Mouse (Mus musculus): Measurements from ENCODE around the gene Dek. TPM values are rescaled to one million over a fixed set of nuclear protein-coding genes. Genes with fewer than 3 reads are reported as not detected.

Dek gene
- polyA plus RNA-seq, 1 experiment from 2014 or later = 142 TPM

DNA sequence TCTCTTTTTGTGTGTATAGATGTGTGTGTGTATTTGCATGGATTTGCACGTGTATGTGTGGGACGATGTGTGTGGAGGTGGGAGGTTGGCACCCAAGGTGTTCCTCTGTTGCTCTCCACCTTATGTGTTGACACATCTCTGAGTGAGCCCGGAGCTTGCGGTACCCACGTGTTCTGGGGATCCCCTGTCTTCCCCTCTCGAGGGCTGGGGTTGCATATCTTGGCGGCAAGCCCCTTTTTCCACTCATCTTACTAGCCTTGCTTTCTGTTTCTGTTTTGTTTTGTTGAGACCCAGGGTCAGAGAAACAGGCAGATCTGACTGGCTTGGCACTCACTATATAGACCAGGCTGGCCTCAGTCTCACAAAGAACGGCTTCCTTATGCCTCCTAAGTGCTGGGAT, 27.1 kb upstream of the Dek start:
- Histone ChIP-seq H3K36me3 (no peaks in the 10 kb centered on the region), H3K4me1 (replicated peaks) (no peaks in the 10 kb centered on the region), H3K4me3 (no peak overlapping the region), H3K4me2 (no peak overlapping the region), H3K9me3 (0 out of 2 replicates have a peak, but pooled peaks cover 5% of the 10 kb centered on the region), H3K27me3 (no peaks in the 10 kb centered on the region), H3K27ac (no peak overlapping the region), H3K9ac (no peak overlapping the region)
- WGBS = 91% methylated on average over 8 of the region's 8 CpGs
- ATAC-seq (ENCODE audit: low FRiP score) = no peak

DNA sequence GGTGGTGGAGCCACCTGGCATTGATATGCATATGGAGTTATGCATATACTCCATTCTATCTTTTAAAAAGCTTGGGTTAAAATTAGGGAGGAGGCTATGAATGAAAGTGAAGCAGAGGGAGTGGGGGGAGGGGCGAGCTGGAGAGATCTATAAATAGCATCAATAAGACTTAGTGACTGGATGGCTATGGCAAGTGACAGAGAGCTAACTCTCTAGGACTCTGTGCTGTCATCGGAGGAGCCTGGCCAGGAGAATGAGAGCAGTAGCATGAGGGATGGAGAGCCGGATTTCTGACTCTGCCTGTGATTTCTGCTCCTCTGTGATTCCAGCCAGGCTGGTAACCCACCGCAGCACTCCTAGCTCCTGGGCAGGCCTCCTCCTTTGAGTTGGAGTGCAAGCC, 23.1 kb upstream of the Dek start:
- Histone ChIP-seq H3K4me2 (no peak overlapping the region), H3K4me1 (replicated peaks) (no peaks in the 10 kb centered on the region), H3K36me3 (no peaks in the 10 kb centered on the region), H3K9me3 (0 out of 2 replicates have a peak, but pooled peaks cover 5% of the 10 kb centered on the region), H3K27ac (no peak overlapping the region), H3K27me3 (peaks cover 3% of the 10 kb centered on the region; the same call in 1 of the 2 replicates), H3K9ac (no peak overlapping the region), H3K4me3 (no peak overlapping the region)
- no peak for ATAC-seq (ENCODE audit: low FRiP score)
- WGBS = 69% methylated on average over 4 of the region's 4 CpGs

DNA sequence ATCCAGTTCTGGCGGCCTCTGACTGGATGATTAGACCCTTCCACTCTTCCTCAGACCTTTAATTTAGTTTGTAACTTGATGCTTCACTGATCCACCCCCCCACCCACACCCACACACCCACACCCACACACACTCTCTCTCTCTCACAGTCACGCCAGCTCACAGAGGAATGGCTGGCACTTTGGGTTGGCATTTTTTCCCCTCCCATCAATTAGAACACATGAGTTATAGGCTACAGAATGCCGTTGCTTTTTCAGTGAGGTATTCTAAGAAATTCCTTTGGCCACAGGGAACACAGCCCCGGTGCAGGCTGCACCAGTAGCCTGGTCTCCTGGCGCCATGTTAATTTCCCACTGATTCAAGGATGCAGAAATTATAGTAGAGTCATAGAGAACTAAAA, 19.6 kb upstream of the Dek start:
- 74% methylated on average over 5 of the region's 5 CpGs for WGBS
- ATAC-seq (ENCODE audit: low FRiP score) = no peak
- H3K36me3 ChIP-seq = no peaks in the 10 kb centered on the region
- H3K4me1 ChIP-seq (replicated peaks) = peaks cover 16% of the 10 kb centered on the region
- no peaks in the 10 kb centered on the region for H3K9me3 ChIP-seq
- H3K9ac ChIP-seq = no peak overlapping the region
- H3K27me3 ChIP-seq = peaks cover 36% of the 10 kb centered on the region
- H3K27ac ChIP-seq = no peak overlapping the region
- no peak overlapping the region for H3K4me3 ChIP-seq
- no peak overlapping the region for H3K4me2 ChIP-seq

DNA sequence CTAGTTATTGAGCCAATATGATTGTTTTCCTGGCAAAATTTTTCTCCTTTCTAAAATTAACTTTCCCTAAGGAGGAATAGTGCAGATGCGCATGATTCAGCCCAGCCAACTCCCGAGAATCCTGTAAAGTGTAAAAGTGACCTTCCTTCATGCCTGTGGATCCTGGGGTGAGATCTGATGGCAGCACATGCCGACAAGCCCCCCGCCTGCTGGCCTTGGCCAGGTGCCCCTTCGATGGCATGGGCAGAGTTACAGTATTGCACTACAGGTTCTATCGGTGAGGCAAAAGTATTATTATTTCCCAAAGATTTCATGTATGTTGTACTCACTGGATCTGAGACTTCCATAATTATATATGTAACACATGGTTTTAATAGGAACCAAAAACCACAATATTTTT, 19.0 kb upstream of the Dek start:
- H3K36me3 ChIP-seq = no peaks in the 10 kb centered on the region
- H3K27ac ChIP-seq = no peak overlapping the region
- ATAC-seq (ENCODE audit: low FRiP score) = no peak
- peaks cover 16% of the 10 kb centered on the region for H3K4me1 ChIP-seq (replicated peaks)
- peaks cover 40% of the 10 kb centered on the region for H3K27me3 ChIP-seq
- WGBS = 83% methylated on average over 6 of the region's 6 CpGs
- no peaks in the 10 kb centered on the region for H3K9me3 ChIP-seq
- H3K9ac ChIP-seq = no peak overlapping the region
- H3K4me3 ChIP-seq = no peak overlapping the region
- no peak overlapping the region for H3K4me2 ChIP-seq

DNA sequence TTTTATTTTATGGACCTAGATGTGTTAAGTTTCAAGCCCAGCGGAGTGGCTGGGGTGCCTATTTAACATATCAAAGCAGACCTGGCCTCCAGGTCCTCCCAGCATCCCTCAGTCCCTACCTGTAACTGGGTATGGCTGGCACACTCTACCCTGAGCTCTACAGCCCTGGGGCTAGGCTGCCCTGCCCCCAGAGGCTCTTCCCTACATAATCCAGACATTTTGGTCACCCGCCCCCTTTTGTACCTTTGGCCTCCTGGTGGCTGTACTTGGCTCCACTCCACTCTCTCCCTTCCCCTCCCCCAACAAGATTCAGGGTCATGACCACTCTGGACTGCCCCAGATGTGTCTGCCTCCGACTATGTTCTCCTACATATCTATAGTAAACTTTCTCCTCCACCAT, 18.4 kb upstream of the Dek start:
- no peak overlapping the region for H3K4me2 ChIP-seq
- no peaks in the 10 kb centered on the region for H3K9me3 ChIP-seq
- H3K4me1 ChIP-seq (replicated peaks) = peaks cover 16% of the 10 kb centered on the region
- WGBS = 52% methylated on average over 3 of the region's 3 CpGs
- ATAC-seq (ENCODE audit: low FRiP score) = no peak
- H3K27me3 ChIP-seq = peaks cover 43% of the 10 kb centered on the region
- H3K9ac ChIP-seq = no peak overlapping the region
- no peak overlapping the region for H3K4me3 ChIP-seq
- H3K36me3 ChIP-seq = no peaks in the 10 kb centered on the region
- no peak overlapping the region for H3K27ac ChIP-seq

DNA sequence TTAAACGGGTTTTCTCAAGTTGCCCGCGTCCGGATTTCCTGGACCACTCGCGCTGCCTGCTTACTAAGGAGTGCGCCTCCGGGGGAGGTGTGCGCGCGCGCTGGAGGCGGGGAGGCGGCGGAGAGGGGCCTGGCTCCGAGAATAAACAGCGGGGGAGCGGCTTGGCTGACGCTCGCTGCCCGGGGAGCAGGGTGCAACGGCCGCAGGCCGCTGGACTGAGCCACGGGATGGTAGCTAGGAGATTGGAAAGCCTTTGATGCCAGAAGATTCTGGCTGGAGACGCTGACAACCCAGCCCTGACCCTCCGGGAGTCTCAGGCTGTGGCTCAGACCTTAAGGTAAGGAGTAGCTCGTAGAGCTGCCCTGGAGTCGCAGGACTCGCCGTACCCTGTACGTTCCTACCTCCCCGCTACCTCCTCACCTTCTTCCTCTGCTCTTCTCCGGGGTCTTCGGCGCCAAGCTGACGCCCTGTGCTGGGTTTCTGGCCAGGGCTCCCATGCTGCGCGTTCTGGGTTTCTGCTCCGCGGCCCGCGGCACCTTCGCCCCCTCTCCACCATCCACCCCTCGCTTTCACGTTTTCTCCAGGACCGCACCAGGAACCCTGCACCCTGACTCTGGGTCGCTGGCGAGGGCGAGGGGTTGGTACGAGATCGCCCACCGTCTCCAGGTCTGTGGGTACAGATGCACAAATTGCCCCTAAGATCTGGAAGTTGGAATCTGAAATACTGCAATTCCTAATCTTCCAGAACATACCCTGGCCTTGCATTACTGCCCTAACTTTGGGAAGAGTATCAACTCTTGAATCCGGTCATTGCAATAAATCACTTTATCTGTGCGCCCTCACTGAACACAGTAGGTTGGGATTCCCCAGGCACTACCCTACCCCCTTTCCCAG, 16.8 kb upstream of the Dek start, which contains the start of gene Rnf144b:
TSS of gene Rnf144b (plus strand) at position 120 of the 894 bp plus-strand sequence.
- H3K27ac ChIP-seq = no peak within 1 kb of the TSS
- peaks cover 43% of the 10 kb centered on the region for H3K27me3 ChIP-seq
- H3K4me3 ChIP-seq = peak within 1 kb of the TSS; percentile 59
- ATAC-seq (ENCODE audit: low FRiP score) = no peak
- peak within 1 kb of the TSS; percentile 76 for H3K9ac ChIP-seq
- H3K9me3 ChIP-seq = no peaks in the 10 kb centered on the region
- H3K4me1 ChIP-seq (replicated peaks) = peaks cover 16% of the 10 kb centered on the region
- 1% methylated on average over 55 of the region's 55 CpGs for WGBS
- H3K4me2 ChIP-seq = peak within 1 kb of the TSS; percentile 99
- no peaks in the 10 kb centered on the region for H3K36me3 ChIP-seq

DNA sequence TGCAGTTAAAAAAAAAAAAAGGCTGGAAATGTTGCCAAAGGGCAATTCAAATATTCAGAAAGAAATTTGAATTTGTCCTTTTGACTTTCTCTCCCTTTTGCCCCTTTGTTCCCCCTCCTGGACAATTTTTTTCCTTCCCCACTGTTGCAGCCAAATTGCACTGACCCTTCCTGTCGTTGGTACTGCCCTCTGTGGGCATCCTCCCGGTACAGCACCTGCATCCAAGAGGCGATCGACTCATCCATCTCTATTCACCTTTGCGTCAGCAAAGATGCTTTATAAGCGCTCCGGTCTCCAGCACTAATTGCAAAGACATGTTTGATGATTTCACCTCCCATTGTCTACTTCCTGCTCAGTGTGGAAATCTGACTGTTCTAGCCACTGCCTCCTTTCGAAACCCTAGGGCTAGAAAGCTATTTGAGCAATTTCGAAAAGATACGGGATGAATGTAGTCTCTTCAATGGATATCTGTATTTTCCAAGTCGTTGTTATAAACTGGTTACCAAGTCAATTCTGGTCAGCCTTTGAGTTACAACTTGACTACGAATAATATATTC, 15.4 kb upstream of the Dek start:
- H3K9ac ChIP-seq = no peak overlapping the region
- no peak for ATAC-seq (ENCODE audit: low FRiP score)
- H3K27ac ChIP-seq = no peak overlapping the region
- H3K9me3 ChIP-seq = no peaks in the 10 kb centered on the region
- peak overlapping the region; percentile 59; the same call in 1 of the 2 replicates for H3K4me3 ChIP-seq
- no peaks in the 10 kb centered on the region for H3K36me3 ChIP-seq
- peak overlapping the region; percentile 99 for H3K4me2 ChIP-seq
- 37% methylated on average over 12 of the region's 12 CpGs for WGBS
- H3K27me3 ChIP-seq = peaks cover 43% of the 10 kb centered on the region
- H3K4me1 ChIP-seq (replicated peaks) = peaks cover 16% of the 10 kb centered on the region

DNA sequence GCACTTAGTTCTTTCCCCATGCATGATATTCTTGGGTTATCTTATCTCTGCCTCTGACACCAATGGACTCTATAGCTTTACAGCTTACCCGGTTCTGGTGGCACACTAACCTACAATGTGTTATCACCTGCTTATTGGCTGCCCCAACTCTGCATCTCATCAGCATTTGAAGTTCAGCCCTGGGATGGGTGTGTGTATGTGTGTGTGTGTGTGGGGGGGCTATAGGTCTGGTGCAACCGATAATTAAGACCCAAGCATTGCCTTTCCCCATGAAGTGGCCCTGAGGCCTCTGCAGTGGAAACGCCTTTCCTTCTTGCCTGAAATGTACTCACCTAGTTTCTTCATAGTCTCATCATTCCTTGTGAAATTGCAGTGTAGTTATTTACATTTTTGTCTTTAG, 10.0 kb upstream of the Dek start:
- no peak overlapping the region for H3K27ac ChIP-seq
- ATAC-seq (ENCODE audit: low FRiP score) = no peak
- no peak overlapping the region for H3K4me2 ChIP-seq
- peaks cover 11% of the 10 kb centered on the region; the same call in 1 of the 2 replicates for H3K27me3 ChIP-seq
- no peak overlapping the region for H3K4me3 ChIP-seq
- H3K9ac ChIP-seq = no peak overlapping the region
- H3K36me3 ChIP-seq = no peaks in the 10 kb centered on the region
- WGBS = 92% methylated on average over 3 of the region's 3 CpGs
- no peaks in the 10 kb centered on the region for H3K9me3 ChIP-seq
- no peaks in the 10 kb centered on the region for H3K4me1 ChIP-seq (replicated peaks)

DNA sequence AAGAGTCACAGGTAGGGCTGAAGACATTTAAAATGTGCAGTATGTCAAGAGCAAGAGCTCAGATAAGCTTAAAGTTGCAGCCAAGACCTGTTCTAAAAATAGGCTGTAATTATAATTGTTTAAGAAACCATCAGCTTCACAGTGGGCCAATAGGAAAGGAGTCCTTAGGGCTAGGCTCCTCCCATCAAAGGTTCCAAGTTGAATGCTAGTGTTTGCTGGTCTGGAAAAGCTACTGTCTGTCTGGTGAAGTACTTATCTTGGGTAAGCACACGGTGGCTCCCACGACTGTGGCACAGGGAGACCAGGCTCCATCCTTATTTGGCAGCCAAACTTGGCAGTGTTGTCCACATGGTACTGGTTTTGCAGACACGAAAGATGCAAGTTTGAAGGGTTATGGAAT, 6.9 kb upstream of the Dek start:
- no peak overlapping the region for H3K27ac ChIP-seq
- no peak overlapping the region for H3K9ac ChIP-seq
- no peaks in the 10 kb centered on the region for H3K36me3 ChIP-seq
- H3K4me2 ChIP-seq = no peak overlapping the region
- ATAC-seq (ENCODE audit: low FRiP score) = no peak
- H3K4me1 ChIP-seq (replicated peaks) = no peaks in the 10 kb centered on the region
- WGBS = 80% methylated on average over 3 of the region's 3 CpGs
- no peak overlapping the region for H3K4me3 ChIP-seq
- no peaks in the 10 kb centered on the region for H3K9me3 ChIP-seq
- H3K27me3 ChIP-seq = no peaks in the 10 kb centered on the region

DNA sequence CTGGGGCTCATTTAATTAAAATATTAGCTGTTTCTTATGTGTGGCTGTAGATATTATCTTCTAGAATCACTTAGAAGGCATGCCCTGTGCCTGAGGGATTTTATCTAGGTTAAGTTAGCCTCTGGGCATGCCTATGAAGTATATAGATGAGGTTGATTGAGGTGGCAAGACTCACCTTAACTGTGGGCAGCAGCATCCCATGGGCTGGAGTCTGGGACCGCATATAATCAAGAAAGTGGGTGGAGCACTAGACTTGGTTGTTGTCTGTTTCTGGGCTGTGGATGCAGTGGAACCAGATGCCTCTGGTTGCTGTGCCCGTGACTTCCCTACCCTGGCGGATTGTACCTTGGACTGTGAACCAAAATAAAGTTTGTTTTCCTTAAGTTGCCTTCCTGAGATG, 6.1 kb upstream of the Dek start:
- H3K4me1 ChIP-seq (replicated peaks) = no peaks in the 10 kb centered on the region
- peaks cover 4% of the 10 kb centered on the region; the same call in 1 of the 2 replicates for H3K27me3 ChIP-seq
- H3K9me3 ChIP-seq = no peaks in the 10 kb centered on the region
- ATAC-seq (ENCODE audit: low FRiP score) = no peak
- H3K27ac ChIP-seq = no peak overlapping the region
- no peak overlapping the region for H3K9ac ChIP-seq
- 92% methylated on average over 3 of the region's 3 CpGs for WGBS
- no peak overlapping the region for H3K4me2 ChIP-seq
- no peaks in the 10 kb centered on the region for H3K36me3 ChIP-seq
- no peak overlapping the region for H3K4me3 ChIP-seq

DNA sequence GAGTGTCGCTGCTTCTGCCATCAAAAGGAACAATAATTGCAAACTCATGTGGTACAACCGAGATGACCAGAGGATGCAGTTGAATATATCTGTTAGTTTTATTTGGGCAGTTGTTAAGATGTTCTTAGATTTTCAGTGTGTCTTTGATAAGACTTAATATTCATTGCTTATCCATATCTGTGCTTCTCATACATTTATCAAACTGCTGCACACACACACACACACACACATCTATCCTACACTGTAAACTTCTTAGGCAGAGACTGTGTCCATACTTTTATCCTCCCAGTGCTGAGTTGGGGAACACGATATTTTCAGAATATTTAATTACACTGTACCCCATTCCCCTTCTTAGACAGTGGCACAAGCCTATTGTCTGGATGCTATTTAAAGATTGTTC, 5.2 kb upstream of the Dek start:
- no peak overlapping the region for H3K9ac ChIP-seq
- H3K4me2 ChIP-seq = no peak overlapping the region
- H3K4me1 ChIP-seq (replicated peaks) = no peaks in the 10 kb centered on the region
- 80% methylated on average over 3 of the region's 3 CpGs for WGBS
- H3K4me3 ChIP-seq = no peak overlapping the region
- H3K36me3 ChIP-seq = no peaks in the 10 kb centered on the region
- no peak overlapping the region for H3K27ac ChIP-seq
- H3K27me3 ChIP-seq = peaks cover 4% of the 10 kb centered on the region; the same call in 1 of the 2 replicates
- H3K9me3 ChIP-seq = no peaks in the 10 kb centered on the region
- no peak for ATAC-seq (ENCODE audit: low FRiP score)

DNA sequence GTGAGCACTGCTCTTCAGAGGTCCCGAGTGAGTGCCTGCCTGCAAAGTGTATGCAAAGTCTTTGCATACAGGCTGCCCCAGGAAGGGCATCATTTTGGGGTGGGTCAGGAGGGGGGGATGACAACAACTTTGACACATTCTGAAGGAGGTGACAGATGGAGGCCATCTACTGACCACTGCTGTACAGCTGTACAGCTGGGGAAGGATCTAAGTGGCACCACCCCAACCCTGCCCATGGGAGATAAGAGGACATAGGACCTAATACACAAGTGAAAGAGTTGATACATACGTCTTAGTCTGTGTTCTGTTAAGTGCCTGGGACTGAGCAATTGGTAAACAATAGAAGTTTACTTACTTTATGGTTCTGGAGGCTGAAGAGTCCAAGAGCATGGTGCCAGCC, 3.2 kb upstream of the Dek start:
- no peak for ATAC-seq (ENCODE audit: low FRiP score)
- peaks cover 4% of the 10 kb centered on the region; the same call in 1 of the 2 replicates for H3K27me3 ChIP-seq
- no peaks in the 10 kb centered on the region for H3K9me3 ChIP-seq
- H3K4me3 ChIP-seq = no peak overlapping the region
- H3K4me1 ChIP-seq (replicated peaks) = peaks cover 7% of the 10 kb centered on the region
- no peaks in the 10 kb centered on the region for H3K36me3 ChIP-seq
- H3K9ac ChIP-seq = no peak overlapping the region
- WGBS = 92% methylated on average over 2 of the region's 2 CpGs
- H3K4me2 ChIP-seq = no peak overlapping the region
- H3K27ac ChIP-seq = no peak overlapping the region

DNA sequence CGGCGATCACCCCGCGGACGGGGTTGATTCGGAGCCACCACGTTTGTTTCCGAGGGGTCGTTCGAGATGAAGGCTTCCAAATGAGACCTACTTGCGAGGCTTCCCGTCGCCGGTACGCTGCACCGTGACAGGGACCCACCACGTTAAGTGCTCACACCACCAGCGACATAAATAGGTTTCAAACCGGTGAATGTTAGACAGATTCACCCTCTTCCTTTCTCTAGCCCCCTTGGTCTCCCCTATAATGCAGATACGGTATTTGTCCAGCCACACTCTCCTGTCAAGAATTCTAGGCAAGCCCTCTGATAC, 533 bp upstream of the Dek start:
- 0% methylated on average over 20 of the region's 20 CpGs for WGBS
- peaks cover 4% of the 10 kb centered on the region; the same call in 1 of the 2 replicates for H3K27me3 ChIP-seq
- no peaks in the 10 kb centered on the region for H3K9me3 ChIP-seq
- H3K4me1 ChIP-seq (replicated peaks) = peaks cover 21% of the 10 kb centered on the region
- no peaks in the 10 kb centered on the region for H3K36me3 ChIP-seq
- peak overlapping the region; percentile 68 for H3K4me2 ChIP-seq
- H3K9ac ChIP-seq = peak overlapping the region; percentile 92
- peak overlapping the region; percentile 95 for H3K4me3 ChIP-seq
- peak overlapping the region; percentile 98 for H3K27ac ChIP-seq
- peak; percentile 59 for ATAC-seq (ENCODE audit: low FRiP score)
